Mouse (Mus musculus): Measurements from ENCODE around the gene Ankdd1b.

Gene Ankdd1b

DNA sequence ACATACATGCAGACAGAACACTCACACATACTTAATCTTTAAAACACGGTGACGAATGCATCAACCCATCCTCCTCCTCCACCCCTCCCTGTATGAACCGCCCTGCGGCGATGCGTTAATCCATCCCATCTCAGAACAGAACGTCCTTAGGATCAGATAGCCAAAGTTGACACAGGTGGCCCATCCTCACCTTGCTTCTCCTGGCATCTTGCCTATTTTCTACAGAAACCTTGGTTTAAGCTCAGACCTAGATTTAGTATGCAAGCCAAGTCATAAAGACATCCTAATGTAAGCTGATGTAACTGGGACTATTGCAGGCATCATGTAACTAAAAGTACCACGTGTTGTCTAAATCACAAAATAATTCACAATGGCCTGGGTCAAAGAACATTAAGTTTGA lies 54.6 kb downstream of the Ankdd1b start:
- in situ Hi-C loops (cut with MboI; ENCODE audit: unreplicated experiment in 2 of 2) = no loop called here

- in situ Hi-C loops (cut with MboI; ENCODE audit: unreplicated experiment in 2 of 2) = no loop called here
These were observed 56.6 kb downstream of the Ankdd1b start for GRCm38 (mm10) chr13:96414384-96414783.

- in situ Hi-C loops (cut with MboI; ENCODE audit: unreplicated experiment in 2 of 2) = no loop called here
These were observed 62.2 kb downstream of the Ankdd1b start for GRCm38 (mm10) chr13:96408786-96409185.

GRCm38 (mm10) chr13:96407040-96407439 lies 64.0 kb downstream of the Ankdd1b start:
- in situ Hi-C loops (cut with MboI; ENCODE audit: unreplicated experiment in 2 of 2) = no loop called here

GRCm38 (mm10) chr13:96405518-96405917 lies 65.5 kb downstream of the Ankdd1b start:
- in situ Hi-C loops (cut with MboI; ENCODE audit: unreplicated experiment in 2 of 2) = no loop called here

GRCm38 (mm10) chr13:96401251-96401650 lies 69.7 kb downstream of the Ankdd1b start:
- in situ Hi-C loops (cut with MboI; ENCODE audit: unreplicated experiment in 2 of 2) = no loop called here

- in situ Hi-C loops (cut with MboI; ENCODE audit: unreplicated experiment in 2 of 2) = loop anchor here (10.0 to 25.0 kb wide), 5 partner anchors 748 to 1873 kb away; partner anchors contain the start of genes Ankra2 (in 2 of the 2), Gfm2 (in 2 of the 2), Nsa2 (in 2 of the 2) and Utp15 (in 2 of the 2)
These were observed 81.7 kb downstream of the Ankdd1b start for GRCm38 (mm10) chr13:96389301-96389700.

GRCm38 (mm10) chr13:96388042-96388888 lies 82.7 kb downstream of the Ankdd1b start, which contains the start of gene Poc5:
Poc5 (plus strand) TSS chr13:96388294.
- in situ Hi-C loops (cut with MboI; ENCODE audit: unreplicated experiment in 2 of 2) = loop anchor here (10.0 to 25.0 kb wide), 5 partner anchors 749 to 1874 kb away; partner anchors contain the start of genes Ankra2 (in 2 of the 2), Gfm2 (in 2 of the 2), Nsa2 (in 2 of the 2) and Utp15 (in 2 of the 2)

- in situ Hi-C loops (cut with MboI; ENCODE audit: unreplicated experiment in 2 of 2) = loop anchor here (25.0 kb wide), 4 partner anchors 759 to 1884 kb away; partner anchors contain the start of genes Ankra2 (in 2 of the 2), Gfm2 (in 2 of the 2), Nsa2 (in 2 of the 2) and Utp15 (in 2 of the 2)
These were observed 93.1 kb downstream of the Ankdd1b start for GRCm38 (mm10) chr13:96377883-96378282.

DNA sequence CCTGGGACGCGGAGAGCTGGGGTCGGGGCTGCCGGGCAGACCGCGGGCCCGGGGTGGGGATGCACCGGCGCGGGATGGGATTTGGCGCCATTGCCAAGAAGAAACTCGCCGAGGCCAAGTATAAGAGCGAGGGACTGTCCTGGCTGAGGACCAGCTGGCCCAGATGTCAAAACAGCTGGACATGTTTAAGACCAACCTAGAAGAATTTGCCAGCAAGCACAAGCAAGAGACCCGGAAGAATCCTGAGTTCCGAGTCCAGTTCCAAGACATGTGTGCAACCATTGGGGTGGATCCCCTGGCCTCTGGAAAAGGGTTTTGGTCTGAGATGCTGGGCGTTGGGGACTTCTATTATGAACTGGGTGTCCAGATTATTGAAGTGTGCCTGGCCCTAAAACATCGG lies 94.1 kb downstream of the Ankdd1b start:
- in situ Hi-C loops (cut with MboI; ENCODE audit: unreplicated experiment in 2 of 2) = loop anchor here (25.0 kb wide), 4 partner anchors 760 to 1885 kb away; partner anchors contain the start of genes Ankra2 (in 2 of the 2), Gfm2 (in 2 of the 2), Nsa2 (in 2 of the 2) and Utp15 (in 2 of the 2)

DNA sequence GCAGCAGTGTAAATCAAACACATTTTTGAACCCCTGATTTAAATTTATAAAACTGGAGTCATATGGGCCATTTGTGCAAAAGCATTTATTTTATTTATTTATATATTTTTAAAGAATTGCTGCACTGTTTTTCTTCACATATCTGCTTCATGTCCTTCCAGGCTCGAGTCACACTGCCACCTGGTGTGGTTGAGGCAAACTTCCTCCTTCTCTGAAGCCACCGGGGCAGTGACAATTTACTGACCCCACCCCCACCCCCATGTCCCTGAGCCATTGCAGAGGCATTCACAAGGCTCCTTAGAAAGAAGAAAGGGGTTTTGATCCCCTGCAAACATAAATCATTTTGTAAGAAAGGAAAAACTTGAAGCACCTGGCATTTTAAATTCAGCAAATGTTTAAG lies 95.5 kb downstream of the Ankdd1b start:
- in situ Hi-C loops (cut with MboI; ENCODE audit: unreplicated experiment in 2 of 2) = loop anchor here (25.0 kb wide), 4 partner anchors 762 to 1887 kb away; partner anchors contain the start of genes Ankra2 (in 2 of the 2), Gfm2 (in 2 of the 2), Nsa2 (in 2 of the 2) and Utp15 (in 2 of the 2)

Measured in v-Abl transformed pro-B cells (cell line).